Mouse (Mus musculus) splenic B cell, adult 2 months (primary cell): ENCODE results near the gene Osbpl8.
A peak's percentile ranks its signal among the peaks of the same experiment; 100 is the strongest.

Experiments
- DNase-seq: peaks from one replicate; pipeline ENCODE4 v3.0.0-alpha.2; 2011; ENCODE audit warnings: low read depth, low spot score
- H3K27me3 ChIP-seq: 2 replicates; pipeline ENCODE4 v1.6.1; 2012; ENCODE audit warnings: mild to moderate bottlenecking, low read length, moderate library complexity, mixed read lengths; ENCODE audit not compliant: control insufficient read depth, poor library complexity, insufficient read depth, severe bottlenecking
- H3K36me3 ChIP-seq: 2 replicates; pipeline ENCODE4 v1.6.1; 2012; ENCODE audit warnings: mild to moderate bottlenecking, low read length, moderate library complexity, mixed read lengths; ENCODE audit not compliant: control insufficient read depth, poor library complexity, insufficient read depth, severe bottlenecking

The Osbpl8 gene

DNA sequence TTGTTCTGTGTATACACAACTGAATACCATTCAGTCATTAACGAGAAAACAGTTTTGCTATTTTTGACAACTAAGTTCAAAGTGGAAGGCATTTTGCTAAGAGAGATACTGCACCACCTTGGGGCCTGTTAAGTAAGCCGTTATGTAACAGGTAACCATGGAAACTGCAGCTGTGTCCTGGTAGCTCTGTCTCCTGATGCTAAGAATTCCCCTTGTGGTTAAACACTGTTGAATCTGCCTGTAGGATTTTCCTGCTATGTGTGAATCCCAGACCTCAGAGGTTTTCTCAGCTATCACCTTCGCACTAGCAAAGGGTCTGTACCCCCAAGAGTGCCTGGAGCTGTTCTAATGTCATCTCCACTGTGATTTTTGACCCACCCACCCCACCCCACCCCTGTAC is 153.5 kb downstream of the Osbpl8 start:
- DNase-seq = no peak
- H3K36me3 ChIP-seq = no peaks in the 10 kb centered on the region

GRCm38 (mm10) chr10:111318805-111319500 is 154.4 kb downstream of the Osbpl8 start:
- Histone ChIP-seq H3K36me3 (no peaks in the 10 kb centered on the region), H3K27me3 (no peaks in the 10 kb centered on the region)
- DNase-seq = no peak

More for the DNA sequence above, 153.5 kb downstream of the Osbpl8 start:
- no peaks in the 10 kb centered on the region for H3K27me3 ChIP-seq

- peak; percentile 45 for DNase-seq
- Histone ChIP-seq H3K27me3 (no peaks in the 10 kb centered on the region), H3K36me3 (no peaks in the 10 kb centered on the region)
Observed at GRCm38 (mm10) chr10:111320579-111320978, 156.0 kb downstream of the Osbpl8 start.

DNA sequence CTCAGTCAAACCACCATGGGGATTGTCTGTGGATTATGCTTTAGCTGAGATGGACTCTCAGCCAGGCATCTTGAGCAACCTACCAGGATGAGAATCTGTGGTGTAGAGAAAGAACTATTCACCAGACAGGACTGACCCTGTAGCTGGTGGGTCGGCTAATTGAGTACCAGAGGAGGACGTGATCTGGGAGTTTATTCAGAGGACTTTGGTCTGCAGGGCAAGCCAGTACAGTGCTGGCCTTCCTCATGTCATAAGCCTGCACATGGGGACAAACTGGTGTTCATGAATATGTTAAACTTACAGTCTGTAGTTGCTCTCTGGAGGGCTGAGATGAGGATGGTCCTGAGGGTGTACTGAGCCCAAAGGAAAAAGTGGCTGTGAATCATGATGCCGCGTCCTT is 163.4 kb downstream of the Osbpl8 start:
- no peak for DNase-seq
- no peaks in the 10 kb centered on the region for H3K27me3 ChIP-seq
- H3K36me3 ChIP-seq = no peaks in the 10 kb centered on the region

GRCm38 (mm10) chr10:111329326-111329725 is 164.8 kb downstream of the Osbpl8 start:
- Histone ChIP-seq H3K36me3 (no peaks in the 10 kb centered on the region), H3K27me3 (no peaks in the 10 kb centered on the region)
- DNase-seq = no peak

- no peak for DNase-seq
- Histone ChIP-seq H3K27me3 (0 out of 2 replicates have a peak, but pooled peaks cover 1% of the 10 kb centered on the region), H3K36me3 (no peaks in the 10 kb centered on the region)
Observed at GRCm38 (mm10) chr10:111334902-111335301, 170.3 kb downstream of the Osbpl8 start.

- DNase-seq = no peak
- H3K36me3 ChIP-seq = no peaks in the 10 kb centered on the region
- 0 out of 2 replicates have a peak, but pooled peaks cover 1% of the 10 kb centered on the region for H3K27me3 ChIP-seq
Observed at GRCm38 (mm10) chr10:111335517-111336352, 171.2 kb downstream of the Osbpl8 start.

- H3K36me3 ChIP-seq = no peaks in the 10 kb centered on the region
- no peak for DNase-seq
- 0 out of 2 replicates have a peak, but pooled peaks cover 1% of the 10 kb centered on the region for H3K27me3 ChIP-seq
Observed at GRCm38 (mm10) chr10:111336353-111336713, 171.8 kb downstream of the Osbpl8 start.

DNA sequence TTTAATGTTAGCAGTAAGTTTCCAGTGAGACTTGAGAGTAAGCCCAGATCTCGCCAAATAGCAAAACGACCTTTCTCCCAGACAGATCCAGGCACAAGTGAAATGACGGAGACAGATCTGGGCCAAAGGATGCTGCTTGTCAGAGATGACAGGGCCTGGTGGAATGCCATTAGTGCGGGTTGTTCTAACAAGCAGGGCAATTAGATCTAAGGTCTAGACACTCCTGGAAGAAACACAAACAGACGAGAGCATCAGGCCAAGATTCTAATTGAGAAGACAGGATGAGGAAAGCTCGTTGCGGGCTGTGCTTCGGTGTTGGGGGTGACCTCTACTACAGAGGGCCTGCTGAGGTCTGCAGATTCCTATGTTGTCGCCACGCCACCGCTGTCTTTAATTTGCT is 174.7 kb downstream of the Osbpl8 start:
- H3K36me3 ChIP-seq = no peaks in the 10 kb centered on the region
- no peak for DNase-seq
- H3K27me3 ChIP-seq = 0 out of 2 replicates have a peak, but pooled peaks cover 1% of the 10 kb centered on the region

DNA sequence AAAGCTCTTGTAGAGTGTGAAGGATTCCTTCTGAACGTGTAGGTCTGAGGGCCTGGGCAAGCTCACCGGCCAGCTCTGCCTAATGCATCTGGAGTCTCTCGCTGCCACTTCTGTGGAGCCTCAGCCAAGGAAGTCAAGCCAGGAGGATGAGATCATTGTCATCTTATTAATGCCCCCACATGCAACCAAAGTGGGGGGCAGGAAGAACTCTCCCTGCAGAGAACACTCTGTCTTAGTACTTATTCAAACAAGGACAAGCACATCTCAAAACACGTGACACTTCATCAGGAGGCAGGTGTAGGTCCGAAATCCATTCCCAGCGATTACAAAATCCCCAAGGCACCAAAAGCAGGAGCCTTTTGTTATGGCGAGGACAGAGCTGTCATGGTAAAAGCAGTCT is 177.2 kb downstream of the Osbpl8 start:
- no peak for DNase-seq
- Histone ChIP-seq H3K27me3 (no peaks in the 10 kb centered on the region), H3K36me3 (no peaks in the 10 kb centered on the region)

- Histone ChIP-seq H3K27me3 (no peaks in the 10 kb centered on the region), H3K36me3 (no peaks in the 10 kb centered on the region)
- no peak for DNase-seq
Observed at GRCm38 (mm10) chr10:111343555-111343954, 179.0 kb downstream of the Osbpl8 start.
